Mouse (Mus musculus): ENCODE data around the gene Gclc. TPM values are rescaled to one million over a fixed set of nuclear protein-coding genes. Genes with fewer than 3 reads are reported as not detected.

Gene Gclc
- total RNA-seq, 2 experiments from 2014 or later = 44.0 to 45.6 TPM

DNA sequence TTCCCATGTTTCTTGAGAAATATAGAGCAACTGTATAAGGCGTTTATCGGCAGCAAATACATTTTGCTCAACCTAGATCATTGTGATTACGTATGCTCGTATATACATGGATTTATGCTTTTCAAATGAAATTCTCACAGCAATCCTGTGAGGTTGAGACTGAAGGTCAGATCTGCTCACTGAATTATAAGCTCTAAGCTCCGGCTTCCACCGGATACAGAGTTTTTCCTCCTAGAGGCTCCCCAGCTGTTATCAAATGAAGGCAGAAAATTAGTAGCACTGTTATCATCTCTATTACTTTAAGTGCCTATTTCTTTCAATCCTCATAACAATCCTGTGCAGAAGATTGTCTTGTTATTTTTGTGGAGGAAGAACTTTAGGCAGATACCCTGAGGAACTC, 80.8 kb downstream of the Gclc start:
- intact Hi-C loops (cut with DNase I) = no loop called here
- Histone ChIP-seq H3K4me3 (no peak overlapping the region), H3K27ac (no peak overlapping the region)
- no peak for DNase-seq (ENCODE audit: extremely low spot score in 1 of 2, low spot score in 2 of 2)
- TF ChIP-seq CTCF (IDR thresholded peaks at IDR 0.05) = no peak

DNA sequence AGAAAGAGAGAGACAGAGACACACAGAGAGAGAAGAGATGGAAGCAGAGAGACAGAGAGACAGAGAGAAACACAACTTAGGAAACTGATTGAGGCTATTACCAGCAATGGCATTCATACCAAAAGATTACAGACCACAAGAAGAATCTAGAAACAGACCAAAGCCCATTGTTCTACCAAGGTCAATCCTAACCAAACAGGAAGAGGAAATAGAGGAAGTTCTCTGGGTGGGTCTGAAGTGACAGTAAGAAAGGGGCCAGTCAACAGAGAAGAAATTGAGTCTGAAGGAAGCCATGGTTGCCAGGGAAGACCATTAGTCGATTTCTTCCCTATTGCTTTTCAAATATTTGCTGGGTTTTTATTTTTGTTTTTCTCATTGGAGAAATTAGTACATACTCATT, 81.4 kb downstream of the Gclc start:
- Histone ChIP-seq H3K4me3 (no peak overlapping the region), H3K27ac (no peak overlapping the region)
- intact Hi-C loops (cut with DNase I) = no loop called here
- DNase-seq (ENCODE audit: extremely low spot score in 1 of 2, low spot score in 2 of 2) = no peak
- TF ChIP-seq CTCF (IDR thresholded peaks at IDR 0.05) = no peak

DNA sequence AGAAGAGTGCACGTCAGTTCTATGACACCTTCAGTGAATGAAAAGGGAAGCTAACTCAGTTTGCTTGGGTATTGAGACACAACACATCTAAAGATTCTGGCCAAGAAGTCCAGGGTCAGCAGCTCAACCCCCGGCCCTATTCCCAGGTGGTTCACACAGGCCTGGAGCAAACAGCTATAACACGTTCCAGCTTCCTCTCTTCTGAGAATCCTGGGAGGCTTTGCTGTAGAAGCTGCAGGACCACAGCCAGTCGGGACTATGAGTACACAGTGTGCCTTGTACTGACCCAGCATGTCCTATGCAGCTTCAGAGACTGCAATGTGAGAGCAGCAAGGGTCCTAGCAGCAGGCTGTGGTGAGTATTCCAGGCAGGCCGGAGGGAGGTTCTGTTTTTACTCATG, 84.3 kb downstream of the Gclc start:
- DNase-seq (ENCODE audit: extremely low spot score in 1 of 2, low spot score in 2 of 2) = no peak

More for the DNA sequence above, 84.3 kb downstream of the Gclc start:
- Histone ChIP-seq H3K27ac (no peak overlapping the region), H3K4me3 (no peak overlapping the region)
- no peak for TF ChIP-seq CTCF (IDR thresholded peaks at IDR 0.05)
- intact Hi-C loops (cut with DNase I) = no loop called here

Other genes with a start within 250 kb of the Gclc start
- 1 to 10 TPM; 5.7 to 6.1 TPM for gene Lrrc1, start 209.7 kb upstream of the Gclc start, total RNA-seq (2021)
- under 1 TPM in 1 of 2 experiments, not detected in 1; 0.07 TPM for gene Klhl31, start 118.0 kb upstream of the Gclc start, total RNA-seq (2021)
- 10 to 100 TPM; 60.4 to 62.7 TPM for gene Elovl5, start 162.8 kb downstream of the Gclc start, total RNA-seq (2021)

Data from left cerebral cortex, adult 2 months (tissue).